Mouse (Mus musculus): ENCODE data around the gene Crybb1.

- TF ChIP-seq POLR2A (IDR thresholded peaks at IDR 0.05; ENCODE audit: borderline replicate concordance, insufficient read depth, low read length) (no peak), CTCF (IDR thresholded peaks at IDR 0.05; ENCODE audit: borderline replicate concordance, insufficient read depth, low read depth, low read length) (peak; percentile 94)
Measured at GRCm38 (mm10) chr5:112240761-112241160, 14.9 kb upstream of the Crybb1 start.
